Mouse (Mus musculus) ES-E14 (cell line): ENCODE results near the gene Cops7a. TPM values are rescaled to one million over a fixed set of nuclear protein-coding genes. Genes with fewer than 3 reads are reported as not detected.

Experiments
- DNase-seq: peaks from one replicate; pipeline ENCODE4 v3.0.0-alpha.2; 2013; ENCODE audit warnings: low read depth, low spot score
- H3K27ac ChIP-seq: 2 replicates; pipeline ENCODE4 v1.5.1; 2012; ENCODE audit warnings: low read depth, mild to moderate bottlenecking, low read length, moderate library complexity, mixed read lengths; ENCODE audit not compliant: poor library complexity, insufficient read depth, severe bottlenecking
- H3K36me3 ChIP-seq: 2 replicates; pipeline ENCODE4 v1.6.1; 2012; ENCODE audit warnings: mild to moderate bottlenecking, low read length, moderate library complexity, mixed read lengths; ENCODE audit not compliant: control insufficient read depth, poor library complexity, insufficient read depth, severe bottlenecking
- H3K4me1 ChIP-seq, 2 experiments: fragments of 150-350 bp in 1 of 2; sonication (generic) in 1 of 2; 2 replicates each; pipeline ENCODE4 v1.6.1; 2012; ENCODE audit warnings: low read length in 2 of 2, mild to moderate bottlenecking in 1 of 2, mixed read lengths in 1 of 2; ENCODE audit not compliant: control insufficient read depth in 2 of 2, insufficient read depth in 2 of 2, poor library complexity in 1 of 2
- H3K4me3 ChIP-seq, 2 experiments: fragments of 150-350 bp in 1 of 2; sonication (generic) in 1 of 2; 2 replicates each; pipeline ENCODE4 v1.5.1; 2012; ENCODE audit warnings: low read length in 2 of 2, low read depth in 1 of 2, mild to moderate bottlenecking in 1 of 2, mixed read lengths in 1 of 2; ENCODE audit not compliant: insufficient read depth in 1 of 2, poor library complexity in 1 of 2, severe bottlenecking in 1 of 2
- H3K9ac ChIP-seq: 2 replicates; pipeline ENCODE4 v1.6.1; 2012; ENCODE audit warnings: low read depth, mild to moderate bottlenecking, low read length, mixed read lengths; ENCODE audit not compliant: poor library complexity, insufficient read depth, severe bottlenecking
- H3K9me3 ChIP-seq: fragments of 150-350 bp; sonication (generic); 2 replicates; pipeline ENCODE4 v1.6.1; 2012; ENCODE audit warnings: low read depth, mild to moderate bottlenecking, low read length; ENCODE audit not compliant: control insufficient read depth, insufficient read depth
- CHD2 ChIP-seq: IDR thresholded peaks from 2 replicates; pipeline ENCODE4 v1.6.1; 2014; ENCODE audit warnings: mild to moderate bottlenecking, low read depth, low read length, inconsistent platforms
- HCFC1 ChIP-seq: IDR thresholded peaks from 2 replicates; pipeline ENCODE4 v1.6.1; 2012; ENCODE audit warnings: low read length, inconsistent platforms, borderline replicate concordance; ENCODE audit not compliant: insufficient read depth
- MAFK ChIP-seq: IDR thresholded peaks from 2 replicates; pipeline ENCODE4 v1.6.1; 2014; ENCODE audit warnings: mild to moderate bottlenecking, low read depth, low read length, inconsistent platforms; ENCODE audit not compliant: insufficient read depth
- ZC3H11A ChIP-seq: IDR thresholded peaks from 2 replicates; pipeline ENCODE4 v1.6.1; 2012; ENCODE audit warnings: low read depth, mild to moderate bottlenecking, inconsistent platforms, low read length, borderline replicate concordance
- ZNF384 ChIP-seq: IDR thresholded peaks from 2 replicates; pipeline ENCODE4 v1.6.1; 2012; ENCODE audit warnings: low read depth, low read length, inconsistent platforms
- in situ Hi-C, 2 experiments: fragments of 600-800 bp; cut with MboI; formaldehyde crosslinking; loops; one replicate each; pipeline ENCODE4 v1.15.1; 2025; ENCODE audit warnings: low sequenced_read_pairs in 2 of 2, inconsistent platforms in 1 of 2; ENCODE audit not compliant: unreplicated experiment in 2 of 2
- total RNA-seq: library from RNA; depleted of rRNA; stranded (reverse); fragments of 300-350 nt; gene quantifications from 2 replicates; pipeline ENCODE4 v1.2.3, GENCODE M21; 2012

Cops7a gene
- total RNA-seq, 1 experiment, result 138 TPM

DNA sequence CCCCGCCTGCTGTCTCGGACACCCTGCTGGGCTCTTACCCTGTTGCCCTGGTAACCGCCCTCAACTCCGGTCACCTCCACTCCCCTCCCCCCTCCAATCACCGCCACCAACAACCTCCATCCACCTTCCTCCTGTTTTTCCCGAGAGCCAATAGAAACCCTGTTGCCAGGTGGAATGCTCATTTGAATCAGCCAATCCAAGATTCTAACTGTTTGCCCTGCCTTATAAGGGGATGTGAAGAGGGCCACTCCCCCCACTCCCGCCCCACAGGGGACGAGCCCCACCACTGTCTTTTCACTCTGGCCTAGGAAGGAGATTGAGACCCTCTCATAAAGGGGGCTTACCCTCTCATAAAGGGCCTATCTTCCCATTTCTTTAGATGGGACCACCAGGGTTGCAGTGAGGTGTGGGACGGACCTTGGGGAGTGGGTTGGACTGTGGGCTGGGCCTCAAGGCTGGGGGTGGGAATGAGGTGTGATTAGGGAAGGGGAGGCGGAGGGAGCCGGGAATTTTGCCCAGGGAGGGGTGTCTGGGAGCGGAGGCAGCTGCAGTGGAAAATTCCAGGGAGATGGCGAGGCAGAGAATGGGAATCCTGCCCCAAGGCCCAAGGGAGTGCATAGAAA is 45.5 kb downstream of the Cops7a start, which contains the start of gene Ptms:
Ptms (minus strand) TSS at position 409 of the 623 bp plus-strand sequence.
- H3K27ac ChIP-seq, result peak within 1 kb of the TSS; percentile 99
- peak within 1 kb of the TSS; percentile 81 for H3K9ac ChIP-seq
- peak within 1 kb of the TSS; percentile 59 to 65 for H3K4me3 ChIP-seq
- TF ChIP-seq ZC3H11A, result no peak
- no peak for TF ChIP-seq HCFC1
- peak; percentile 92 for TF ChIP-seq CHD2
- H3K36me3 ChIP-seq, result peaks cover 3% of the 10 kb centered on the region; the same call in 1 of the 2 replicates
- DNase-seq, result peak; percentile 98
- H3K4me1 ChIP-seq, result peaks cover 5 to 24% of the 10 kb centered on the region in 2 experiments
- in situ Hi-C loops, result no loop called here
- H3K9me3 ChIP-seq, result no peaks in the 10 kb centered on the region

DNA sequence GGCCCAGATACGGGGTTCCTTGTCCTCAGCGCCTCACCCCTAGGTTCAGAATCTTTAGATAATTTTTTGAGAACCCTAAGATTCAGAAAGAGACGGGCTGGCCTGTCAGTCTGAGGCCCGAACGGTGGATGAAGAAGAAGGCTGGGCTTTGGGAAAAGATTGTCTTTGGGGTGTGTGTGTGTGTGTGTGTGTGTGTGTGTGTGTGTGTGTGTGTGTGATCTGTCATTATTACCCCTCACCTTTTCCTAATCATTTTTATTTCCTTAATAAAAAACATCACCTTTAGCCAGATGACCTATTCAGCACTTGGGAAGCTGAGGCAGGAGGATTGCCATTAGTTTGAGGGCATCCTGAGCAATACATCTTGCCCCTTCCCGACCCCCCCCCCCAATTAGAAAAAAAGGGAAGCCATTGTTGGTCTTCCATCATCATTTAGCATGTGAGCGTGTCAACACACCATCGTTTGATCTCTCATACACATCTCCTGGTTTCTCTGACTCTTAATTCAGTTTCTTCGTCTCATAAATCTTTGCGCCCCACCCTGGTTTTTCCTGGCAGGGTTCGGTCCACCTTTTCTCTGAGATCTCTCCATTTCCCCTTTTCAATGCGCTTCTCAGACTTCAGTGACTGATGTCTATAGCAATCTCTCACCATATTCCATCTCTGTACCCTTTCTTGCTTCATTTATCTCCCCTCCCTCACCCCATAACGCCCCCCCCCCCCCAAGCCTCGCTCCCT is 46.3 kb downstream of the Cops7a start:
- in situ Hi-C loops, result no loop called here
- Histone ChIP-seq H3K27ac (peak overlapping the region; percentile 56; the same call in 1 of the 2 replicates), H3K9me3 (no peaks in the 10 kb centered on the region), H3K4me1 (peaks cover 5 to 30% of the 10 kb centered on the region in 2 experiments), H3K36me3 (peaks cover 8% of the 10 kb centered on the region; the same call in 1 of the 2 replicates), H3K9ac (peak overlapping the region; percentile 14; the same call in 1 of the 2 replicates), H3K4me3 (peak overlapping the region in 1 of 2 experiments; percentile 10; a peak in 1 of 4 replicates)
- TF ChIP-seq MAFK (no peak), HCFC1 (no peak), ZC3H11A (no peak), CHD2 (no peak), ZNF384 (no peak)
- DNase-seq, result no peak

DNA sequence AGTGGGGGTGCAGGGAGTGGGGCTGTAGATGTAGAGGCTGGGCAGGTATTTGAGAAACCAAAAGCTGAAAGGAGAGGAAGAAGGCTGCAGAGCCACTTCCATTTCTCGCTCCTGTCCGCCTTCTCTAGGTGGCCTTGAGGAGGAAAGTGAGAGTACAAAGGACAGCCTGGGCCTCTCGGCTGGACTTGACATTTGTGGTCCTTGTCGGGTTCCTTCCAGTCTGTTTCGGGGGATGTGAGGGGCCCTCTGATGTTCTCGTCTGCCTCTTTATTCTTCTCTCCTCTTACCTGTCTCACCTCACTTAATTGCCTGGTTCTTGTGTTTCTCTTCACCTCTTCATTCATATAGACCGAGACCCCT is 47.0 kb downstream of the Cops7a start:
- in situ Hi-C loops, result no loop called here
- peaks cover 9% of the 10 kb centered on the region; the same call in 1 of the 2 replicates for H3K36me3 ChIP-seq

DNA sequence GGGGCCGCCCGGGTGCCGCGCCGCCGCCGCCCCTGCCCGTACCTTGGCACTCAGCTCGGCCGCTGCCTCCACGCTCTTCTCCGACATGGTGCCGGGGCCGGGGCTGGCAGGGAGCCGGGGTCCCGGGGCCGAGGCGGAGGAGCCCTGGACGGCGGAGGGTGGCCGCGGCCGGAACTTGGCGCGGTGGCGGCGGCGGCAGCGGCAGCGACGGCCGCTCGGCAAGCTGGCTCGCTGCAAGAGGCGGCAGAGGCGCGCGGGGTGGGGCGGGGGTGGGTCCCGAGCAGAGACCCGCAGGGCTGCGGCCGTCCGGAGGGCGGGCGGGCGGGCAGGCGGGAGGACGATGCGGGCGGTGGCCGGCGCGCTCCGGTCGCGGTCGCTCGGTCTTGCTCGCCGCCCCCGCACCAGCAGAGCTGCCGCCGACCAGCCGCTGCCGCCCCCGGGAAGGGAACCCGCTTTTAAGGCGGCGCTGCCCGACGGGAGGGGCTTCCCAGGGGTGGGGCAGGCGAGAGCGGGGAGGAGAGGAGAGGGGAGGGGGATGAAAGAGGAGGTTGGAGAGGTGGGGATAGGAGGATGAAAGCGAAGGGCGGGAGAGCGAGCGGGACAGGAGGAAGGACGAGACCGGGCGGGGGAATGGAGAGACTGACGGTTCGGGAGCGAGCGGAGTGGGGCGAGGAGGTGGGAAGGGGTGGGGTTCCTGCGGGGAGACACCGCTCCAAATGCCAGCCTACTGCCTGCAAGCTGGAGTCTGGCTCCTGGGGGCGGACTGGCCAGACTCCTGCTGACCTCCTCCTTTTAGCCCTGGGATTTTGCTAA is 47.6 kb downstream of the Cops7a start:
- Histone ChIP-seq H3K4me3 (peak overlapping the region; percentile 96 to 98), H3K9ac (peak overlapping the region; percentile 97), H3K27ac (peak overlapping the region; percentile 95), H3K9me3 (no peaks in the 10 kb centered on the region), H3K36me3 (peaks cover 9% of the 10 kb centered on the region; the same call in 1 of the 2 replicates), H3K4me1 (peaks cover 5 to 36% of the 10 kb centered on the region in 2 experiments)
- peak; percentile 89 for DNase-seq
- TF ChIP-seq ZC3H11A, result no peak
- 0 out of 2 replicates have a peak, but pooled peaks have one; percentile 48 for TF ChIP-seq HCFC1
- in situ Hi-C loops, result no loop called here

More for the DNA sequence above, 47.0 kb downstream of the Cops7a start:
- Histone ChIP-seq H3K9me3 (no peaks in the 10 kb centered on the region), H3K9ac (peak overlapping the region; percentile 97), H3K4me1 (peaks cover 5 to 36% of the 10 kb centered on the region in 2 experiments), H3K27ac (peak overlapping the region; percentile 76), H3K4me3 (peak overlapping the region; percentile 71 to 98)
- TF ChIP-seq CHD2, result no peak
- no peak for TF ChIP-seq ZC3H11A
- TF ChIP-seq MAFK, result no peak
- TF ChIP-seq HCFC1, result no peak
- no peak for TF ChIP-seq ZNF384
- no peak for DNase-seq
